Mouse (Mus musculus) ES-E14 (cell line): Measurements from ENCODE around the gene B3gnt9.

Source experiments
- CHD2 ChIP-seq: IDR thresholded peaks from 2 replicates; pipeline ENCODE4 v1.6.1; 2014; ENCODE audit warnings: mild to moderate bottlenecking, low read depth, low read length, inconsistent platforms
- HCFC1 ChIP-seq: IDR thresholded peaks from 2 replicates; pipeline ENCODE4 v1.6.1; 2012; ENCODE audit warnings: low read length, inconsistent platforms, borderline replicate concordance; ENCODE audit not compliant: insufficient read depth
- MAFK ChIP-seq: IDR thresholded peaks from 2 replicates; pipeline ENCODE4 v1.6.1; 2014; ENCODE audit warnings: mild to moderate bottlenecking, low read depth, low read length, inconsistent platforms; ENCODE audit not compliant: insufficient read depth
- ZC3H11A ChIP-seq: IDR thresholded peaks from 2 replicates; pipeline ENCODE4 v1.6.1; 2012; ENCODE audit warnings: low read depth, mild to moderate bottlenecking, inconsistent platforms, low read length, borderline replicate concordance
- ZNF384 ChIP-seq: IDR thresholded peaks from 2 replicates; pipeline ENCODE4 v1.6.1; 2012; ENCODE audit warnings: low read depth, low read length, inconsistent platforms

GRCm38 (mm10) chr8:105214104-105214503 is 40.8 kb downstream of the B3gnt9 start:
- TF ChIP-seq ZNF384 (no peak), ZC3H11A (no peak), HCFC1 (no peak), MAFK (no peak), CHD2 (no peak)
